Mouse (Mus musculus): ENCODE measurements at regions not wholly inside any gene's neighbourhood (a gene's known extent, or its start where the extent isn't known, plus 50 kb on each side); places are given as distances from the start of the nearest gene placed in this dataset.

DNA sequence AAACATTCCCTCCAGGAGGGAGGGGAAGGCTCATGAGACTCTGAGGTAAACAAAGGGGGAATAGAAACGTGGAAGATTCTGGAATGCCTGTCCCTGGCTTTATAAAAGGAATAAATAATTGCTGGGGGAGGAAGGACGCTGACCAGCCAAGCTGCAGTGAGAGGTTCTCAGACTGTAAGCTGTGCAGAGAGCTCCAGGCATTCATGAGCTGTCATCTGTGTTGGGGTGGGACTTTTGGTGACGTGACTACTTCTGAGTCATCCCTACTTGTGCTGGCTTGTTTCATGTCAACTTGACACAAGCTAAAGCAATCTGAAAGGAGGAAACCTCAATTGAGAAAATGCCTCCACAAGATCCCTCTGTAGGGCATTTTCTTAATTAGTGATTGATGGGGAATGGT lies 246.9 kb downstream of the Sp3 start:
- Histone ChIP-seq H3K4me3 (ENCODE audit: low read depth, low read length) (no peak overlapping the region), H3K4me2 (no peak overlapping the region), H3K9ac (ENCODE audit: low read depth, low read length) (no peak overlapping the region), H3K27me3 (ENCODE audit: control insufficient read depth, insufficient read depth, low read length) (no peaks in the 10 kb centered on the region), H3K27ac (ENCODE audit: low read depth, low read length) (no peak overlapping the region), H3K36me3 (ENCODE audit: control insufficient read depth, insufficient read depth, low read length) (no peaks in the 10 kb centered on the region), H3K4me1 (ENCODE audit: control insufficient read depth, insufficient read depth, low read length) (no peaks in the 10 kb centered on the region), H3K9me3 (replicated peaks; ENCODE audit: control insufficient read depth, low read length) (no peaks in the 10 kb centered on the region)
- ATAC-seq (replicated peaks; ENCODE audit: insufficient number of reproducible peaks, low FRiP score, low TSS enrichment) = no peak
- 42% methylated on average over 3 of the region's 3 CpGs for WGBS (ENCODE audit: insufficient replicate concordance)

DNA sequence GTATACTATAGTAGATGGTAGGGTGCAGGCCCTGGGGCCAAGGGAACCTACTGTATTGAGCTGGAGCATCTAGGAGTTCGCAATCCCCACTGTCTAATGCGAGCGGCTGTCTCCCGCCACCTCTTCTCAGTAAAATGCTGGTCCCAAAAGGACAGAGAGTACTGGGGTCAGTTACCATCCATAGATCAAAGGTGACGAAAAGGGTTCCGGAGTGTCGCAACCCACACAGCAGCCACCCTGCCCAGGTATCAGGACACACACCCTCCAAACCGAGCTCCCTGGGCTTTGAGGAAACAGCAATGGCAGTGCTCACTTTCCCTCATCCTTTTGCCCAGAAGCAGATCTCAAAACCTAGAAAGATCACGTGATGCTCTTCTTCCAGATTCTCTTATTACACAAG lies 245.2 kb downstream of the Sp3 start:
- Histone ChIP-seq H3K27ac (ENCODE audit: low read depth, low read length) (no peak overlapping the region), H3K36me3 (ENCODE audit: control insufficient read depth, insufficient read depth, low read length) (no peaks in the 10 kb centered on the region), H3K4me3 (ENCODE audit: low read depth, low read length) (no peak overlapping the region), H3K4me1 (ENCODE audit: control insufficient read depth, insufficient read depth, low read length) (no peaks in the 10 kb centered on the region), H3K27me3 (ENCODE audit: control insufficient read depth, insufficient read depth, low read length) (no peaks in the 10 kb centered on the region), H3K4me2 (no peak overlapping the region), H3K9me3 (replicated peaks; ENCODE audit: control insufficient read depth, low read length) (no peaks in the 10 kb centered on the region), H3K9ac (ENCODE audit: low read depth, low read length) (no peak overlapping the region)
- ATAC-seq (replicated peaks; ENCODE audit: insufficient number of reproducible peaks, low FRiP score, low TSS enrichment) = no peak
- 86% methylated on average over 9 of the region's 9 CpGs for WGBS (ENCODE audit: insufficient replicate concordance)

DNA sequence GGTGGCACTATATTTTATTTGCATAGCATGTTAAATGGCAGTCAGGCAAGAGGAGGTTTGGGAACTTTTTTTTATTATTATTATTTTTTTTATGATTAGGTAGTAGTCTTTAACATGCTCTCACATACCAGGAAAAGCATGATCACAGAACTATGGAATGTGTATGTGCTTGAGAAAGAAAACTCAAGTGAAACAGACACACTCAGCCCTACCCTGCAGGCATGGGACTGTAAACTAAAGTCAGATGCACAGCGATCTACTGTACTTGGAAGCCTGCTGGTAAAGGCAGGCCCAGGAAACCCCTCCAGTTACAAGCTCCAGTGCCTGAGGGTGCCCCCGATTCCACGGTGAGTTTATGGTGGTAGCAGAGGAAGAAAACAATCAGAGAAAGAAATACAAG lies 243.6 kb downstream of the Sp3 start:
- no peak for ATAC-seq (replicated peaks; ENCODE audit: insufficient number of reproducible peaks, low FRiP score, low TSS enrichment)
- Histone ChIP-seq H3K9ac (ENCODE audit: low read depth, low read length) (no peak overlapping the region), H3K4me2 (no peak overlapping the region), H3K27ac (ENCODE audit: low read depth, low read length) (no peak overlapping the region), H3K4me1 (ENCODE audit: control insufficient read depth, insufficient read depth, low read length) (peaks cover 8% of the 10 kb centered on the region), H3K9me3 (replicated peaks; ENCODE audit: control insufficient read depth, low read length) (no peaks in the 10 kb centered on the region), H3K27me3 (ENCODE audit: control insufficient read depth, insufficient read depth, low read length) (no peaks in the 10 kb centered on the region), H3K36me3 (ENCODE audit: control insufficient read depth, insufficient read depth, low read length) (no peaks in the 10 kb centered on the region), H3K4me3 (ENCODE audit: low read depth, low read length) (no peak overlapping the region)
- WGBS (ENCODE audit: insufficient replicate concordance) = 74% methylated on average over 3 of the region's 3 CpGs

DNA sequence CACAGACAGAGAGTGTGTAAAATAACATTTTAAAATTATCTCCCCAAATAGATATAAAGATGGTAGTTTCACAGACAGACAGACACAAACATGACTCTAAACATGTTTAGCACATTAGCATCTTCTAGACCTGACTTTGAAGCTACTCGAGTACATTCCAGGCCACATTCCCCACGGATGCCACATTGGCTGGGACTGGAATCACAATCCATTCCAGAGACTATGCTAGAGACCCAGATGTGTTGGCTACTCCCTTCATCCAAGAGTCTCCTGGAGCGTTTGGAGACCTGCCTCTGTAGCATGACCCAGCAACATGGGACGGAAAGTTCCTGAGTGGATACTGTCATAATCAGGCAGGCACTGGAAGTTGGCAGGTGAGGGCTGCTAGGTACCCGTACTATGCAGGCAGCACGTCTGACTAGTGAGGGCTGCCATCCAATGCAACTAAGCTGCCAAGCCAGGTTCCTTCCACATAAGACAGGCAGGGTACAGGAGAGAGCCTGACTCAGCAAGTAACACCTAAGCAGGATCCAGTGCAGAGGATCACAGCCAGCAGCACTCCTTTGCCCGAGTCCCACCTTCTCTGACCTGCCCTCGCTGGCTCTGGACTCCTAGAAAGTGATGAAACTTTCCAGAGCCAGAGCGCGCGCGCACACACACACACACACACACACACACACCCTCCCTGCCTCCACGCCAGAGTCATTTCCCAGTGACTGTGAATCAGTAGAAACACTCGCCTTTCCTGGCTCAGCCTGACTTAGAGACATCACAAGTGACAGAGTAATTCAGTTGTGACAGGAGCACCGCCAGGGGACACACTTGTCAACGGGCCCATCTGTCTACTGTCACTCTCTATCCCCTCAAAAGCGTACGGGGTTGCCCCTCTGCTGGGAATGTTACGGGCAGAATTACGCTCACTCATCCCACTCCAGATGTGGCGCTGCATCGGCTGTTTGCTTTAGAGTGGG lies 239.6 kb downstream of the Sp3 start:
- Histone ChIP-seq H3K36me3 (ENCODE audit: control insufficient read depth, insufficient read depth, low read length) (no peaks in the 10 kb centered on the region), H3K9ac (ENCODE audit: low read depth, low read length) (no peak overlapping the region), H3K4me2 (peak overlapping the region; percentile 63), H3K27me3 (ENCODE audit: control insufficient read depth, insufficient read depth, low read length) (no peaks in the 10 kb centered on the region), H3K9me3 (replicated peaks; ENCODE audit: control insufficient read depth, low read length) (no peaks in the 10 kb centered on the region), H3K27ac (ENCODE audit: low read depth, low read length) (no peak overlapping the region), H3K4me3 (ENCODE audit: low read depth, low read length) (peak overlapping the region; percentile 17; the same call in 1 of the 2 replicates), H3K4me1 (ENCODE audit: control insufficient read depth, insufficient read depth, low read length) (peaks cover 8% of the 10 kb centered on the region)
- peak; percentile 46; the same call in 1 of the 2 replicates for ATAC-seq (replicated peaks; ENCODE audit: insufficient number of reproducible peaks, low FRiP score, low TSS enrichment)
- WGBS (ENCODE audit: insufficient replicate concordance) = 35% methylated on average over 22 of the region's 22 CpGs

DNA sequence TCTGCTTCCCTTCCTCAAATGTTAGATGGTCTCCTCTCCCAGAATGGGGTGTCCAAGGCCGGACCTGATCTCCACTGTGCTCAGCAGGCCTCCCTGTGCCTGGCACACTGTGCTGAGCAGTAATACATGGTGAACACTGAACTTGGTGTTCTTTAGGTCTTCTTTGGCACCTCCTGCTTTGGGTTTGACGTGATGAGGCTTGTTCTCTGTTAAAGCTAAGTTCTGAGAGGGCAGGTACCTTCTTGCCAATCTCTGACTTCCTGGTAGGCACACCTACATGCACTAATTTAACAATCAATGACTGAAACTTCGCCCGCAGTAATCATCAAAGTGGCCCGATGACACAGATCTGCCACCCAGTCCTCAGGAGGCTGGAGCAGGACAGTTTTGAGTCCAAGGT lies 238.5 kb downstream of the Sp3 start:
- no peak overlapping the region for H3K9ac ChIP-seq (ENCODE audit: low read depth, low read length)
- H3K4me3 ChIP-seq (ENCODE audit: low read depth, low read length) = no peak overlapping the region
- H3K27me3 ChIP-seq (ENCODE audit: control insufficient read depth, insufficient read depth, low read length) = no peaks in the 10 kb centered on the region
- no peaks in the 10 kb centered on the region for H3K9me3 ChIP-seq (replicated peaks; ENCODE audit: control insufficient read depth, low read length)
- no peak overlapping the region for H3K27ac ChIP-seq (ENCODE audit: low read depth, low read length)
- no peak overlapping the region for H3K4me2 ChIP-seq
- ATAC-seq (replicated peaks; ENCODE audit: insufficient number of reproducible peaks, low FRiP score, low TSS enrichment) = no peak
- no peaks in the 10 kb centered on the region for H3K36me3 ChIP-seq (ENCODE audit: control insufficient read depth, insufficient read depth, low read length)
- H3K4me1 ChIP-seq (ENCODE audit: control insufficient read depth, insufficient read depth, low read length) = peaks cover 8% of the 10 kb centered on the region
- 78% methylated on average over 5 of the region's 5 CpGs for WGBS (ENCODE audit: insufficient replicate concordance)

DNA sequence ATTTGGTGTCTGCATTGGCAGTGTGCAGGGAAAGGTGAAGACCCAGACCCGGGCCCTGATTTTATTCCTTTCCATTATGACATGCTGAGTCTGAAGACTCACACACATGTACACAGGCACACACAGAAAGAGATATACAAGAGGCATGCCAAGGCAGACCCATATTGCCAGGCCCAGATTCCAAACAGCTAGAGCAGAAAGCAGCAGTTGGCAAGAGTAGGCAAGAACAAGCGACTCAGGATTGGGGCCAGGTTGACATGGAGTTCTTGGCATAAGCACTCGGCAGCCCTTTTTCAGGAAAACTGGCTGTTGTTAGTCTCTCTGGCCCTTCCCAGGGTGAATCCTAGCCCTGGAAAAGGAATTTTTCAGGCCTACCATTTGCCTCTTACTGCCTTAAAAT lies 236.6 kb downstream of the Sp3 start:
- no peaks in the 10 kb centered on the region for H3K27me3 ChIP-seq (ENCODE audit: control insufficient read depth, insufficient read depth, low read length)
- 90% methylated on average over 3 of the region's 3 CpGs for WGBS (ENCODE audit: insufficient replicate concordance)
- no peak overlapping the region for H3K4me3 ChIP-seq (ENCODE audit: low read depth, low read length)
- no peak overlapping the region for H3K4me2 ChIP-seq
- H3K4me1 ChIP-seq (ENCODE audit: control insufficient read depth, insufficient read depth, low read length) = peaks cover 8% of the 10 kb centered on the region
- no peaks in the 10 kb centered on the region for H3K9me3 ChIP-seq (replicated peaks; ENCODE audit: control insufficient read depth, low read length)
- no peak for ATAC-seq (replicated peaks; ENCODE audit: insufficient number of reproducible peaks, low FRiP score, low TSS enrichment)
- H3K9ac ChIP-seq (ENCODE audit: low read depth, low read length) = no peak overlapping the region
- H3K36me3 ChIP-seq (ENCODE audit: control insufficient read depth, insufficient read depth, low read length) = no peaks in the 10 kb centered on the region
- H3K27ac ChIP-seq (ENCODE audit: low read depth, low read length) = no peak overlapping the region

DNA sequence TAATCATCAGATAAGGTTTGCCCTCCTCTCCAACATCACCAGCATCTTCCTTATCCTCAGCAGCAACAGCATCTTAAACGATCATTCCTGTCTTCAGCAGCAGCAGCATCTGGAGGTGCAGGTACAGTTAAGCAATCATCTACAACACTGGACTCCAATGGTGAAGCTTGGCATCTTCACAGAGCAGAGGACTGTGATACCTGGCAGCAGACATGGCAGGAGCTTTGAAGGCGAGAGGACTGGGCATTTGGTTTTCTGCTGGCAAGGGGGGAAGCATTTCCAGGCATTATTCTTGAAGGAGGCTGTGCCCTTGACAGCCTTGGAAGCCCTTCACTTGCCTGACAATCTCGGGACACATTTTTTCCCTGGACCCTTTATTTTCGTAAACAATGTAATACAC lies 235.3 kb downstream of the Sp3 start:
- Histone ChIP-seq H3K4me3 (ENCODE audit: low read depth, low read length) (no peak overlapping the region), H3K9ac (ENCODE audit: low read depth, low read length) (no peak overlapping the region), H3K4me1 (ENCODE audit: control insufficient read depth, insufficient read depth, low read length) (peaks cover 8% of the 10 kb centered on the region), H3K27me3 (ENCODE audit: control insufficient read depth, insufficient read depth, low read length) (no peaks in the 10 kb centered on the region), H3K27ac (ENCODE audit: low read depth, low read length) (no peak overlapping the region), H3K9me3 (replicated peaks; ENCODE audit: control insufficient read depth, low read length) (no peaks in the 10 kb centered on the region), H3K4me2 (no peak overlapping the region), H3K36me3 (ENCODE audit: control insufficient read depth, insufficient read depth, low read length) (no peaks in the 10 kb centered on the region)
- 64% methylated on average over 4 of the region's 4 CpGs for WGBS (ENCODE audit: insufficient replicate concordance)
- no peak for ATAC-seq (replicated peaks; ENCODE audit: insufficient number of reproducible peaks, low FRiP score, low TSS enrichment)

DNA sequence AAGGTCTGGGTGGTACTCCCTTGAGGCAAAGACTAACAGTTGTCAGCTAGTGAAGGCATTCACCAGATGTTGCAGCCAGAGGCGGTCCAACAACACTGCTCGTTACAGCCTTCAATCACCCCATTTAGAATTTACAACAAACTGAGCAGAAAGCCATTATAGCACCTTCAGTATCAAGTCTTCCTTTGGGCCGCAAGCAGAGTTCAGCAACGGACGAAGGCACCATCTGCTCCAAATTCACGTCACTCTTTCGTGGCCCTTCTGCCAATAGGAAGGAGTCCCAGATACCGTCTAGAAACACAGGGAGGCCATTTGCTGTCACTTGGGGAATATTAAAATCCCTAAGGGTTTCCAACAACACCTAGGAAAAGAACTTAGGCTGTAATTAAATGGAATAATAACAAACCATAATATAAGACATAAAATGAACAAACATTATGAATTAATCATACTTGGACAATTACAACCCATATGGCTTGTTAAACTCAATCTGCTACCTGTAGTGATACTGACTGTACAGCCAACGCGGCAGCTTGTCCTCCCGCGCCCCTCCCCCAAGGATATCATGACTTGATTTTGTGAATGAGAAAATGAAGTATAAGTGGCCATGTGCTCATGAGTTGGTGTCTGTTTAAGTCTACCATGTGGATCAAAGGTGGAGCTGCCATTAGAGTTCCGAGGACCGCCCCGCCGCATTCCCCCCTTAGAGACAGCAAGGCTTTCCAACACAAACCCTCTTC lies 233.6 kb downstream of the Sp3 start:
- no peak overlapping the region for H3K4me3 ChIP-seq (ENCODE audit: low read depth, low read length)
- no peak overlapping the region for H3K27ac ChIP-seq (ENCODE audit: low read depth, low read length)
- H3K36me3 ChIP-seq (ENCODE audit: control insufficient read depth, insufficient read depth, low read length) = no peaks in the 10 kb centered on the region
- no peaks in the 10 kb centered on the region for H3K9me3 ChIP-seq (replicated peaks; ENCODE audit: control insufficient read depth, low read length)
- no peaks in the 10 kb centered on the region; the same call in 1 of the 2 replicates for H3K4me1 ChIP-seq (ENCODE audit: control insufficient read depth, insufficient read depth, low read length)
- H3K9ac ChIP-seq (ENCODE audit: low read depth, low read length) = no peak overlapping the region
- no peak for ATAC-seq (replicated peaks; ENCODE audit: insufficient number of reproducible peaks, low FRiP score, low TSS enrichment)
- no peaks in the 10 kb centered on the region for H3K27me3 ChIP-seq (ENCODE audit: control insufficient read depth, insufficient read depth, low read length)
- WGBS (ENCODE audit: insufficient replicate concordance) = 82% methylated on average over 16 of the region's 16 CpGs
- H3K4me2 ChIP-seq = no peak overlapping the region
